Mouse (Mus musculus) liver, adult 2 months (tissue): ENCODE measurements around the gene Ccdc66. TPM values are rescaled to one million over a fixed set of nuclear protein-coding genes. Genes with fewer than 3 reads are reported as not detected.
A peak's percentile ranks its signal among the peaks of the same experiment; 100 is the strongest.

Experiments used
- DNase-seq: peaks from one replicate; pipeline ENCODE4 v3.0.0-alpha.2; 2011; ENCODE audit warnings: low read depth, low spot score; ENCODE audit errors: extremely low read depth
- H3K27ac ChIP-seq: fragments of 200-500 bp; replicated peaks from 2 replicates; pipeline ENCODE4 v1.5.1; 2012; ENCODE audit warnings: low read depth, mild to moderate bottlenecking, control low read depth, inconsistent platforms, low read length; ENCODE audit not compliant: insufficient read depth
- H3K27me3 ChIP-seq: fragments of 200-500 bp; 2 replicates; pipeline ENCODE4 v1.6.1; 2012; ENCODE audit warnings: mild to moderate bottlenecking, moderate library complexity, low read length, inconsistent platforms; ENCODE audit not compliant: control insufficient read depth, insufficient read depth
- H3K36me3 ChIP-seq: fragments of 200-500 bp; 2 replicates; pipeline ENCODE4 v1.6.1; 2012; ENCODE audit warnings: low read length, inconsistent platforms; ENCODE audit not compliant: control insufficient read depth, insufficient read depth
- H3K4me1 ChIP-seq: fragments of 200-500 bp; 2 replicates; pipeline ENCODE4 v1.6.1; 2011; ENCODE audit warnings: low read length; ENCODE audit not compliant: control insufficient read depth, insufficient read depth
- H3K4me3 ChIP-seq: fragments of 200-500 bp; 2 replicates; pipeline ENCODE4 v1.5.1; 2011; ENCODE audit warnings: low read depth, mild to moderate bottlenecking, control low read depth, low read length, moderate library complexity; ENCODE audit not compliant: insufficient read depth
- H3K79me2 ChIP-seq: fragments of 200-500 bp; 2 replicates; pipeline ENCODE4 v1.6.1; 2012; ENCODE audit warnings: inconsistent platforms, mild to moderate bottlenecking, low read length, moderate library complexity; ENCODE audit not compliant: control insufficient read depth, insufficient read depth
- H3K9ac ChIP-seq: fragments of 200-500 bp; 2 replicates; pipeline ENCODE4 v1.6.1; 2012; ENCODE audit warnings: low read depth, mild to moderate bottlenecking, control low read depth, inconsistent platforms, low read length
- CTCF ChIP-seq: fragments of 200-500 bp; IDR thresholded peaks from 2 replicates; pipeline ENCODE4 v1.5.1; 2011; ENCODE audit warnings: low read depth, low read length, control low read depth
- POLR2A ChIP-seq: fragments of 200-500 bp; IDR thresholded peaks from 2 replicates; pipeline ENCODE4 v1.6.1; 2011; ENCODE audit warnings: low read length, control low read depth; ENCODE audit not compliant: insufficient read depth; ENCODE audit errors: extremely low read depth
- WGBS: fragments of 180-500 bp; shearing (Covaris S2); methylation state at CpG from one replicate; pipeline ENCODE4 v1.1.7; 2018; 5-methylcytosine and 5-hydroxymethylcytosine counted together
- polyA plus RNA-seq: library from polyadenylated mRNA; depleted of rRNA; stranded (reverse); fragments of >200 nt; gene quantifications from 2 replicates; pipeline ENCODE4 v1.2.3, GENCODE M21; 2012; rRNA removed
- total RNA-seq: library from RNA; depleted of rRNA; stranded (reverse); fragments of >200 nt; gene quantifications from 2 replicates; pipeline ENCODE4 v1.2.3, GENCODE M21; 2014; rRNA removed

Gene Ccdc66
- 1.6 and 2.8 TPM in 2 replicates for total RNA-seq
- 0.39 and 0.61 TPM in 2 replicates for polyA plus RNA-seq

DNA sequence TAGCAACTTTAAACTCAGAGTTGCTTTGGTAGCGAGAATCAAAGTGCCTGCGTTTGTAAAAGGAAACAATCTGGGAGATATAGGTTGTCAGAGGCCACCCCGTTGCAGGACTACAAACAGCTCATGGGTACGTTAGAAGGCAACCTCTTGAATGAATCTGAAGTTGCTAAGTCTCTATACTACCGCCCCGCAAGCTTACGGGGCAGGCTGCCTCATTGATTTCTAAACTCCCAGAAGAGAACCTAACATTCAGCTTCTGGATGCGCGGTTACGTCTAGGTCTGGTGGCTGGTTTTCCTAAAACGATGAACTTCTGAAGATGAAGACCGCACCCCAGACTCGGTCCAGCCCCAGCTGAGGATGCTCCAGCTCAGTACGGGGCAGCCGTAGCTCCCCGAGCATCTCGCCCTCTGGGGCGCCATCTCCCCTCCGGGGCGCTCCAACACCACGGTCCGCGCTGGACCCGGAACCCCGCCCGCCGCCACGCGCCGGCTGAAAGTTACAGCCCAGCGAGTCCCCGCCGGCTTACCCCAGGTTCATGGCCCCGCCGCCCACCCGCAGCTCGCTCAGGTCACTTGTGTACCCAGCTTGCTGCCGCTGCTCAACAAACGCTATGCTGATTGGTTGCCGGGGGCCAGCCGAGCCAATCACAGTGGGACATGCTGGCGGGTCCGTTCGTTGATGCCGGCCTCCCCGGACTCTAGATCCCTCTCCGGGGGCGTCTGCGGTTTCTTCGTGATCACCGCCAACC is at the start of gene Ccdc66:
Gene Ccdc66 (minus strand): TSS at position 567 of the 750 bp plus-strand sequence.
- peak within 1 kb of the TSS; percentile 91 for H3K4me3 ChIP-seq
- no peaks in the 10 kb centered on the region for H3K36me3 ChIP-seq
- under 1% methylated on average over 51 of the region's 51 CpGs for WGBS
- no peak within 1 kb of the TSS for H3K27ac ChIP-seq
- H3K9ac ChIP-seq, result peak within 1 kb of the TSS; percentile 77
- peaks cover 3% of the 10 kb centered on the region; the same call in 1 of the 2 replicates for H3K4me1 ChIP-seq
- H3K27me3 ChIP-seq, result no peaks in the 10 kb centered on the region
- peak; percentile 78 for DNase-seq
- H3K79me2 ChIP-seq, result no peaks in the 10 kb centered on the region
- TF ChIP-seq POLR2A (no peak), CTCF (no peak)

DNA sequence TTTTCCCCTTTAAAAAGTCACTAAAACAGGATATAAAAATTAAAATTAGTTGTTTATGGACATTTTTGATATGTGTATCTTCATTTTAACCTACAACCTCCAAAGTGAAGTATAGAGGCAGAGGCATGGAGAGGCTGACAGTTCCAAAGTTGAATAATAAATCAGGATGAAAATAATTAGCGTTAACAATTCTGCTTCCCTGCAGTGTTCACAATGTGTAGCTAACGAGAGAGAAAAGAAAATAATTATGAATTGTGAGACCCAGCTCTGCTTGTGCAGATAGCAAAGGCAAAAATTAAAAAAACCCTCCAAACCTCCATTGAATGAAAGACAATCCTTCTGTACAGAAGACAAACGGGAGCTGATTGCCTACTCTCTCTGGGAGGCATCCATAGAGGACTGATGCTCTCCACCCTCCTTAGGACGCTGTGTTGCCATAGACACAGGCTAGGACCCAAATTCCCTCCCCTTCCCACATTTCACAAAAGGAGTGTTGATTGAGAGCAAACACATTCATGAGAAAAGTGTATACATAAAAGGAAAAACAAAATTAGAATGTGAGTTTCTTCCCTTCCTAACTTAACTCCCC is 35.7 kb upstream of the Ccdc66 start:
- H3K4me1 ChIP-seq, result no peaks in the 10 kb centered on the region
- no peaks in the 10 kb centered on the region for H3K79me2 ChIP-seq
- no peaks in the 10 kb centered on the region for H3K27me3 ChIP-seq
- H3K27ac ChIP-seq, result no peak overlapping the region
- no peaks in the 10 kb centered on the region for H3K36me3 ChIP-seq
- no peak overlapping the region for H3K9ac ChIP-seq
- 88% methylated on average over 4 of the region's 4 CpGs for WGBS
- no peak for TF ChIP-seq POLR2A
- no peak for TF ChIP-seq CTCF
- H3K4me3 ChIP-seq, result no peak overlapping the region
- DNase-seq, result no peak

DNA sequence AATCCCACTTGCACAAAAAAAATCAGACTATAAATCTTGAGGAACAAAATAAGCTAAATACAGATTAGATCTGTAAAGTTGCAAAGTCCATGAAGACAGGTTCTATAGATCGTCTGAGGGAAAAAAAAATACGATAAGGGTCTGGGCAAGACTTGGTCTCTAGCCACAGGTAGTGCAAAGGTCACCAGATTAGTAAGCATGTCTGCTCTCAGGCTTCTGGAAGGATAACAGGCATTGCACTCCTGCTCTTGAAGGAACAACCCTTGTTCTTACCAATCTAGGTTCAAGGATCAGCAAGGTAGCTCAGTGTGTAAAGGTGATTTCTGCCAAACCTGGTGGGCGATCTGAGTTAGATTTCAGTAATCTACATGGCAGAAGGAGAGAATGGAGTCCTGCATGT is 28.2 kb upstream of the Ccdc66 start:
- no peak overlapping the region for H3K27ac ChIP-seq
- H3K4me3 ChIP-seq, result no peak overlapping the region
- H3K36me3 ChIP-seq, result no peaks in the 10 kb centered on the region
- no peak for DNase-seq
- TF ChIP-seq POLR2A (no peak), CTCF (no peak)
- H3K9ac ChIP-seq, result no peak overlapping the region
- H3K4me1 ChIP-seq, result no peaks in the 10 kb centered on the region
- no peaks in the 10 kb centered on the region for H3K79me2 ChIP-seq
- H3K27me3 ChIP-seq, result no peaks in the 10 kb centered on the region
- 69% methylated on average over 3 of the region's 3 CpGs for WGBS

- Histone ChIP-seq H3K27me3 (no peaks in the 10 kb centered on the region; the same call in 1 of the 2 replicates), H3K79me2 (no peaks in the 10 kb centered on the region), H3K4me3 (no peak overlapping the region), H3K9ac (no peak overlapping the region), H3K4me1 (no peaks in the 10 kb centered on the region), H3K27ac (no peak overlapping the region), H3K36me3 (no peaks in the 10 kb centered on the region)
- TF ChIP-seq POLR2A (no peak), CTCF (no peak)
- DNase-seq, result no peak
These were observed 16.3 kb upstream of the Ccdc66 start for GRCm38 (mm10) chr14:27524541-27524940.

DNA sequence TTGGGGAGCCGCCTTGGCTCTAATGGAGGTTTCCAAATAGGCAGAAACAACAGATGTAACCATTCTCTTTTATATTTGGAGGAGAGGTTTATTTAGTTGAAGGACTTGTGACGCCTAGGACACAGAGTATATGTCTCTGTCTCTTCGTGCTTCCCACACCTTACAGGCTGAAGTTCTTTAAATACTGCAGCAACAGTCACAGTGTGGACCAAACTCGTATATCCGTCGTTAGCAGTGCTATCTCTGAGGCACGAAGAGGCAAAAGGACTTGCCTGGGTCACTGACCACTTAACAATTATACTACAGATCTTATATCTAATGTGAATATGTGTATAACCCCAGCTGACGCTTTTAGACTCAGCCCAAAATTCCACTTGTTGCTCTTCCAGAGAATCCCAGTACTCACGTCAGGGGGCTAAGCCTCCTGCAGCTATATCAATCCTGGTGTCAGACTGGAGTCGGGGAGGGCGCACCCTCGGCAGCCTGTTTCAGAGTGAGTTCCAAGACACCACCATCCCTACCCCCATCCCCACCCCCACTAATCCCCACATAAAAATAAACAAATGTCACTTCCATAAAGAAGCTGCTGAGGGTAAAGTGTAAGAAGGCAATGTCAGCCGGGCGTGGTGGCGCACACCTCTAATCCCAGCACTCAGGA is 513 bp upstream of the Ccdc66 start:
- Histone ChIP-seq H3K4me3 (peak overlapping the region; percentile 91), H3K9ac (peak overlapping the region; percentile 77), H3K27me3 (no peaks in the 10 kb centered on the region), H3K36me3 (no peaks in the 10 kb centered on the region), H3K27ac (no peak overlapping the region), H3K4me1 (peaks cover 3% of the 10 kb centered on the region; the same call in 1 of the 2 replicates), H3K79me2 (no peaks in the 10 kb centered on the region)
- TF ChIP-seq POLR2A (no peak), CTCF (no peak)
- 32% methylated on average over 15 of the region's 15 CpGs for WGBS
- no peak for DNase-seq

DNA sequence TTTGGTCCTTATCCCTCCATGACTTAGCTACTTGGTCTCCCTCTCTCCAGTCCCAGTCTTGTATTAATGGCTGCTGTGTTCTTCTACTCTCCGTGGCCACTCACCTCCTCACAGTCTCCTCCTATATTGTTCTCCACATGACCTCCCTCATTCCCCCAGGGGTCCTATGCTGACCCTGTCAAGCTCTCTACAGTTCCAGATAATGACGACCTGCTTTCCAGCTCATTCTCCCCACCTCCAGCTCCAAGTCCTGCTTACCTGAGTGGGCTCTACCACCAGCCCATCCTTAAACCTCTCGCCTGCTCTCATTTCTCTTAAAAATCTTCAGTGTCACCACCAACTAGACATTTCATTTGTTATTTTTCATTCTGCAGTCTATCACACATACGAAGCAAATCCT is 7.2 kb downstream of the Ccdc66 start:
- no peaks in the 10 kb centered on the region for H3K36me3 ChIP-seq
- DNase-seq, result no peak
- 92% methylated on average over 4 of the region's 4 CpGs for WGBS

More for the DNA sequence above, 7.2 kb downstream of the Ccdc66 start:
- no peaks in the 10 kb centered on the region for H3K4me1 ChIP-seq
- no peaks in the 10 kb centered on the region for H3K27me3 ChIP-seq
- H3K9ac ChIP-seq, result no peak overlapping the region
- H3K4me3 ChIP-seq, result no peak overlapping the region
- no peak overlapping the region for H3K27ac ChIP-seq
- TF ChIP-seq POLR2A (no peak), CTCF (no peak)
- no peaks in the 10 kb centered on the region for H3K79me2 ChIP-seq
